Mouse (Mus musculus) ES-E14 (cell line): ENCODE measurements around the gene Minos1. TPM values are rescaled to one million over a fixed set of nuclear protein-coding genes. Genes with fewer than 3 reads are reported as not detected.

ENCODE experiments used
- DNase-seq: peaks from one replicate; pipeline ENCODE4 v3.0.0-alpha.2; 2013; ENCODE audit warnings: low read depth, low spot score
- H3K27ac ChIP-seq: 2 replicates; pipeline ENCODE4 v1.5.1; 2012; ENCODE audit warnings: low read depth, mild to moderate bottlenecking, low read length, moderate library complexity, mixed read lengths; ENCODE audit not compliant: poor library complexity, insufficient read depth, severe bottlenecking
- H3K36me3 ChIP-seq: 2 replicates; pipeline ENCODE4 v1.6.1; 2012; ENCODE audit warnings: mild to moderate bottlenecking, low read length, moderate library complexity, mixed read lengths; ENCODE audit not compliant: control insufficient read depth, poor library complexity, insufficient read depth, severe bottlenecking
- H3K4me1 ChIP-seq, 2 experiments: fragments of 150-350 bp in 1 of 2; sonication (generic) in 1 of 2; 2 replicates each; pipeline ENCODE4 v1.6.1; 2012; ENCODE audit warnings: low read length in 2 of 2, mild to moderate bottlenecking in 1 of 2, mixed read lengths in 1 of 2; ENCODE audit not compliant: control insufficient read depth in 2 of 2, insufficient read depth in 2 of 2, poor library complexity in 1 of 2
- H3K4me3 ChIP-seq, 2 experiments: fragments of 150-350 bp in 1 of 2; sonication (generic) in 1 of 2; 2 replicates each; pipeline ENCODE4 v1.5.1; 2012; ENCODE audit warnings: low read length in 2 of 2, low read depth in 1 of 2, mild to moderate bottlenecking in 1 of 2, mixed read lengths in 1 of 2; ENCODE audit not compliant: insufficient read depth in 1 of 2, poor library complexity in 1 of 2, severe bottlenecking in 1 of 2
- H3K9ac ChIP-seq: 2 replicates; pipeline ENCODE4 v1.6.1; 2012; ENCODE audit warnings: low read depth, mild to moderate bottlenecking, low read length, mixed read lengths; ENCODE audit not compliant: poor library complexity, insufficient read depth, severe bottlenecking
- H3K9me3 ChIP-seq: fragments of 150-350 bp; sonication (generic); 2 replicates; pipeline ENCODE4 v1.6.1; 2012; ENCODE audit warnings: low read depth, mild to moderate bottlenecking, low read length; ENCODE audit not compliant: control insufficient read depth, insufficient read depth
- CHD2 ChIP-seq: IDR thresholded peaks from 2 replicates; pipeline ENCODE4 v1.6.1; 2014; ENCODE audit warnings: mild to moderate bottlenecking, low read depth, low read length, inconsistent platforms
- HCFC1 ChIP-seq: IDR thresholded peaks from 2 replicates; pipeline ENCODE4 v1.6.1; 2012; ENCODE audit warnings: low read length, inconsistent platforms, borderline replicate concordance; ENCODE audit not compliant: insufficient read depth
- MAFK ChIP-seq: IDR thresholded peaks from 2 replicates; pipeline ENCODE4 v1.6.1; 2014; ENCODE audit warnings: mild to moderate bottlenecking, low read depth, low read length, inconsistent platforms; ENCODE audit not compliant: insufficient read depth
- ZC3H11A ChIP-seq: IDR thresholded peaks from 2 replicates; pipeline ENCODE4 v1.6.1; 2012; ENCODE audit warnings: low read depth, mild to moderate bottlenecking, inconsistent platforms, low read length, borderline replicate concordance
- ZNF384 ChIP-seq: IDR thresholded peaks from 2 replicates; pipeline ENCODE4 v1.6.1; 2012; ENCODE audit warnings: low read depth, low read length, inconsistent platforms
- in situ Hi-C, 2 experiments: fragments of 600-800 bp; cut with MboI; formaldehyde crosslinking; loops; one replicate each; pipeline ENCODE4 v1.15.1; 2025; ENCODE audit warnings: low sequenced_read_pairs in 2 of 2, inconsistent platforms in 1 of 2; ENCODE audit not compliant: unreplicated experiment in 2 of 2
- total RNA-seq: library from RNA; depleted of rRNA; stranded (reverse); fragments of 300-350 nt; gene quantifications from 2 replicates; pipeline ENCODE4 v1.2.3, GENCODE M21; 2012

The Minos1 gene
- total RNA-seq, 1 experiment: 147 TPM

- TF ChIP-seq ZNF384 (no peak), MAFK (no peak), CHD2 (no peak), ZC3H11A (no peak), HCFC1 (no peak)
- in situ Hi-C loops: loop anchor here in 1 of 2 experiments (25.0 kb wide), 1 partner anchor 206 kb away; no protein-coding TSS in a partner anchor
These were observed 49.5 kb downstream of the Minos1 start for GRCm38 (mm10) chr4:139081270-139081931.

GRCm38 (mm10) chr4:139080259-139080658 lies 50.7 kb downstream of the Minos1 start:
- H3K9me3 ChIP-seq: no peaks in the 10 kb centered on the region
- in situ Hi-C loops: loop anchor here in 1 of 2 experiments (25.0 kb wide), 1 partner anchor 207 kb away; no protein-coding TSS in a partner anchor
- no peaks in the 10 kb centered on the region; a peak in 1 of 4 replicates for H3K4me1 ChIP-seq
- DNase-seq: no peak
- no peaks in the 10 kb centered on the region for H3K36me3 ChIP-seq
- TF ChIP-seq ZNF384: no peak
- TF ChIP-seq ZC3H11A: no peak
- no peak for TF ChIP-seq HCFC1
- no peak for TF ChIP-seq MAFK
- no peak for TF ChIP-seq CHD2
- no peak overlapping the region for H3K4me3 ChIP-seq
- no peak overlapping the region for H3K27ac ChIP-seq
- H3K9ac ChIP-seq: no peak overlapping the region

More at GRCm38 (mm10) chr4:139081270-139081931, 49.5 kb downstream of the Minos1 start:
- no peak for DNase-seq
- no peaks in the 10 kb centered on the region; a peak in 1 of 4 replicates for H3K4me1 ChIP-seq
- H3K36me3 ChIP-seq: no peaks in the 10 kb centered on the region
- no peak overlapping the region for H3K27ac ChIP-seq
- no peak overlapping the region for H3K4me3 ChIP-seq
- H3K9me3 ChIP-seq: no peaks in the 10 kb centered on the region
- no peak overlapping the region for H3K9ac ChIP-seq

GRCm38 (mm10) chr4:139079439-139079838 lies 51.5 kb downstream of the Minos1 start:
- no peak for DNase-seq
- in situ Hi-C loops: loop anchor here in 1 of 2 experiments (25.0 kb wide), 1 partner anchor 208 kb away; no protein-coding TSS in a partner anchor
- H3K27ac ChIP-seq: no peak overlapping the region
- no peaks in the 10 kb centered on the region for H3K9me3 ChIP-seq
- H3K36me3 ChIP-seq: no peaks in the 10 kb centered on the region
- no peak overlapping the region for H3K4me3 ChIP-seq
- TF ChIP-seq CHD2 (no peak), ZNF384 (no peak), MAFK (no peak), HCFC1 (no peak), ZC3H11A (no peak)
- H3K9ac ChIP-seq: no peak overlapping the region
- H3K4me1 ChIP-seq: no peaks in the 10 kb centered on the region; a peak in 2 of 4 replicates

GRCm38 (mm10) chr4:139078726-139079125 lies 52.2 kb downstream of the Minos1 start:
- DNase-seq: no peak
- Histone ChIP-seq H3K4me1 (no peaks in the 10 kb centered on the region; a peak in 2 of 4 replicates), H3K4me3 (no peak overlapping the region), H3K36me3 (no peaks in the 10 kb centered on the region), H3K9me3 (no peaks in the 10 kb centered on the region), H3K9ac (no peak overlapping the region), H3K27ac (no peak overlapping the region)
- TF ChIP-seq MAFK (no peak), ZNF384 (no peak)
- in situ Hi-C loops: loop anchor here in 1 of 2 experiments (25.0 kb wide), 1 partner anchor 209 kb away; no protein-coding TSS in a partner anchor
